Mouse (Mus musculus): ENCODE measurements around the gene Sgms1. TPM values are rescaled to one million over a fixed set of nuclear protein-coding genes. Genes with fewer than 3 reads are reported as not detected.
A peak's percentile ranks its signal among the peaks of the same experiment; 100 is the strongest.

Sgms1 gene
- polyA plus RNA-seq, 1 experiment from 2014 or later, result 15.7 TPM

DNA sequence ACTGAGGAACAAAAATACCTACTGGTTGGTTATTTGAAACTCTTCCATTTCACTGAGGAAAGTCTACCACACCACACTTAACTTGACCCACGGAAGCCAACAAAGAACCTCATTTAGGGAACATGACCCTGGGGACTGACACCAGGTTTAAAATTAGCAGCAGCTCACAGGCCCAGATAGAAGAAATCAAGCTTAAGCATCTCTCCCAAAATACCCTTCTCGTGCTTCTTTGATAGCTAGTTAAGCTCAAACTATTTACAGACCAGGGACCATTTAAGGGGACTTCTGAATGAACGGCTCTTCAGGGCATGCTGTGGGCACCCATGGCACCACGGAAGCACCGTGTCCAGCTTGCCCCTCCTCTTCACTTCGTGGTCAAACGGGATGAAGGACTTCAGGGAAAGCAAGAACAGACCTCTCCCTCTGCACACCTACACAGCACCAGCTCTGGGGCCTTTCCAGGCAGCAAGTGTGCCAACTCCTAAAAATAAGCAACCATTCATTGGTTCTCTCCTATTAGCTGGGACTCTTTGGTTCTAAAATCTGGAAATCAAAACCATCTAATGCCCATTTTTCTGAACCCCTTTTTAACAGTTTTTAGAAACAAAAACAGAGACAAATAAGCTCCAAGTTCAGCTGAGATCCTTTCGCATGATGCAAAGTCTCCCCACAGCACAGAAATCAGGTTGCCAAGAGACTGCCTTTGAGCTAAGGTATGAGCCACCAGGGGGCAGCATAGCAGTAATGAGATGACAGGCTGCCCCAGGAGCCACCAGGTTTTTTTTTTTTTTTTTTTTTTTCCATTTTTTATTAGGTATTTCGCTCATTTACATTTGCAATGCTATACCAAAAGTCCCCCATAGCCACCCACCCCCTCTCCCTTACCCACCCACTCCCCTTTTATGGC is 219.6 kb downstream of the Sgms1 start:
- 83% methylated on average over 8 of the region's 9 CpGs for WGBS
- H3K9me3 ChIP-seq, result no peaks in the 10 kb centered on the region
- no peak overlapping the region for H3K9ac ChIP-seq (replicated peaks)

GRCm38 (mm10) chr19:32168031-32168430 is 221.5 kb downstream of the Sgms1 start:
- H3K4me3 ChIP-seq, result no peak overlapping the region
- H3K9ac ChIP-seq (replicated peaks), result no peak overlapping the region
- no peaks in the 10 kb centered on the region for H3K9me3 ChIP-seq
- no peaks in the 10 kb centered on the region for H3K4me1 ChIP-seq
- H3K36me3 ChIP-seq, result no peaks in the 10 kb centered on the region
- H3K4me2 ChIP-seq (replicated peaks), result no peak overlapping the region
- no peaks in the 10 kb centered on the region for H3K27me3 ChIP-seq
- 86% methylated on average over 9 of the region's 9 CpGs for WGBS
- H3K27ac ChIP-seq (replicated peaks), result no peak overlapping the region
- no peak for ATAC-seq (replicated peaks)

More for the DNA sequence above, 219.6 kb downstream of the Sgms1 start:
- no peak overlapping the region for H3K4me3 ChIP-seq
- H3K4me2 ChIP-seq (replicated peaks), result no peak overlapping the region
- no peaks in the 10 kb centered on the region for H3K36me3 ChIP-seq
- H3K27ac ChIP-seq (replicated peaks), result no peak overlapping the region
- H3K27me3 ChIP-seq, result no peaks in the 10 kb centered on the region
- H3K4me1 ChIP-seq, result no peaks in the 10 kb centered on the region
- peak; percentile 76 for ATAC-seq (replicated peaks)

DNA sequence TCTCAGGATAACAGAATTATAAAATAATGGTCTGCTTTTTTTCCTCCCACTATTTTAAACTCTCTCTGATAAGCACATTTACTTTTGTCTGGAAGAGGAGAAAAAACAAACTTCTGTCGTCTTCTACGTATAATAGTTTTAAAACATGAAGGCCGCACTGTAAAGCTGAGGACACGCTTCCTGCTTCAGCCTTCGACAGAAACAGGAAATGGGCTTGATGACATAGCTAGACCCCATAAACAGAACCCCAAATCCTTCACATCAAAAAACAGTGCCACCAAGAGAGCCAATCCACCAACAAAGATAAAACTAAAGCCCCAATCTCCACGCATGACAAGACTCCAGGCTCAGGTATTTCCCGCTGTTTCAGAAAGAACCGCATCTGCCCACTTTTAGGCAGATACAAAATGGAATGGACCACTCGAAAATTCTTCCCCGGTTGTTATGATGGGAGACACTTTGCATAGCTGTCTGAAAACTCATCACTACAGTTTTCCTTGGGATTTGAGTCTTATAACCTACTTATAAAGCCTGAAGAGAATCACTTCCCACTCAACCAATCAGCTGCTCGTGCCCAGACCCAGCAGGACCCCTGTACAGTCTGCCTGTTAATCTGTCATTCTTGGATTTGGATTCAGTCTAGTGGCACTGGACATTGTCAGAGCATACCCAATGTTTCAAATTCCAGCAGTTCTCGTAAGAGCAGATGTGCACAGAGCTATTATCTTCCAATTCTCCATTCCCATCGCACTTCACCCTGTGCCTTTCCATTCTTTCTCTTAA is 222.5 kb downstream of the Sgms1 start:
- H3K9ac ChIP-seq (replicated peaks), result no peak overlapping the region
- no peak overlapping the region for H3K4me3 ChIP-seq
- 96% methylated on average over 13 of the region's 13 CpGs for WGBS
- ATAC-seq (replicated peaks), result no peak
- no peak overlapping the region for H3K27ac ChIP-seq (replicated peaks)
- H3K27me3 ChIP-seq, result no peaks in the 10 kb centered on the region
- H3K36me3 ChIP-seq, result no peaks in the 10 kb centered on the region
- H3K4me1 ChIP-seq, result no peaks in the 10 kb centered on the region
- H3K4me2 ChIP-seq (replicated peaks), result no peak overlapping the region
- H3K9me3 ChIP-seq, result no peaks in the 10 kb centered on the region

GRCm38 (mm10) chr19:32165711-32166110 is 223.8 kb downstream of the Sgms1 start:
- Histone ChIP-seq H3K36me3 (no peaks in the 10 kb centered on the region), H3K9ac (replicated peaks) (no peak overlapping the region), H3K9me3 (no peaks in the 10 kb centered on the region), H3K4me2 (replicated peaks) (no peak overlapping the region), H3K27me3 (no peaks in the 10 kb centered on the region), H3K27ac (replicated peaks) (no peak overlapping the region), H3K4me1 (no peaks in the 10 kb centered on the region), H3K4me3 (no peak overlapping the region)
- WGBS, result 84% methylated on average over 6 of the region's 6 CpGs
- no peak; the same call in 1 of the 2 replicates for ATAC-seq (replicated peaks)

- Histone ChIP-seq H3K9ac (replicated peaks) (no peak overlapping the region), H3K27me3 (no peaks in the 10 kb centered on the region), H3K36me3 (no peaks in the 10 kb centered on the region), H3K27ac (replicated peaks) (no peak overlapping the region), H3K4me3 (no peak overlapping the region), H3K4me1 (no peaks in the 10 kb centered on the region), H3K9me3 (no peaks in the 10 kb centered on the region), H3K4me2 (replicated peaks) (no peak overlapping the region)
- ATAC-seq (replicated peaks), result no peak
- 97% methylated on average over 4 of the region's 4 CpGs for WGBS
Measured at GRCm38 (mm10) chr19:32164128-32164527, 225.4 kb downstream of the Sgms1 start.

DNA sequence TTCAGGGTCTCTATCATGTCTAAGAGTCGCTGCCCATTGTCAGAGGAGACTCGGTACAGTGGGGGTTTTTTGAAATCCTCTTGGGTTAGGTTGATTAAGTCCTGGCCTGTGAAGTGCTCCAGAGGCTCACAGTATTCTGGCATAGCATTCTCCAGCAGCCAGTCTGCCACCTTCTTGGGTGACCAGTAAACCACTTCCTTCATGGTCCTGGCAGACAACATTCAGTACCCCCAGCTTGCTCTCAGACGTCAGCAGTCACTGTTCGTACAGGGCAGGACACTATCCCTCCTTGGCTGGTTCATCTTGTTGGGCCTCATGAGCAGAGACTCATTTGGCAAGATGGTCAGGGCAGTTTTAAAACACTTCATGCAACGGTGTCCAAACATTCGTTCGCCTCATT is 229.6 kb downstream of the Sgms1 start:
- Histone ChIP-seq H3K9ac (replicated peaks) (no peak overlapping the region), H3K4me2 (replicated peaks) (no peak overlapping the region), H3K4me1 (no peaks in the 10 kb centered on the region), H3K27ac (replicated peaks) (no peak overlapping the region), H3K4me3 (no peak overlapping the region), H3K36me3 (no peaks in the 10 kb centered on the region), H3K27me3 (no peaks in the 10 kb centered on the region), H3K9me3 (no peaks in the 10 kb centered on the region)
- 95% methylated on average over 7 of the region's 7 CpGs for WGBS
- ATAC-seq (replicated peaks), result no peak

DNA sequence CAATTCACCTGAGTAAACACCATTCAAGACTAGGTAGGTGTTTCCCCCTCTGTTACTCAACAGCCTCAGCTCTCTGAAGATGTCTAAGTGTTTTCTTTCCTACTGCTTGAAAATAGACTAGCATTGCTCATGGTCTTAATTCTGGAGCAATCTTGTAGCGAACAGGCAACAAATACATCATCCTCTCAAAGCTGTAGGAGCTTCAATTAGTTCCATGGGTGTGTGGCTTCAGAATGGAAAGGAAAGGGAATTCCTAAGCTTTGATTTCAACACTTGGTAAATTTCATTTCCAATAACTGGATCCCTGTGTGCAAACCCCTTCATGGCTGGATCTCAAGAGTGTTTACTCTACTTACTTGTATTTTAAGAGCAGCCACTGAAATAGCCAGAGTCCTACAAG is 230.3 kb downstream of the Sgms1 start:
- H3K4me1 ChIP-seq, result no peaks in the 10 kb centered on the region
- no peak for ATAC-seq (replicated peaks)
- WGBS, result 100% methylated on average over 1 of the region's 1 CpGs
- H3K9me3 ChIP-seq, result no peaks in the 10 kb centered on the region
- H3K27ac ChIP-seq (replicated peaks), result no peak overlapping the region
- H3K9ac ChIP-seq (replicated peaks), result no peak overlapping the region
- H3K36me3 ChIP-seq, result no peaks in the 10 kb centered on the region
- H3K4me3 ChIP-seq, result no peak overlapping the region
- no peaks in the 10 kb centered on the region for H3K27me3 ChIP-seq
- H3K4me2 ChIP-seq (replicated peaks), result no peak overlapping the region

GRCm38 (mm10) chr19:32157045-32157444 is 232.5 kb downstream of the Sgms1 start:
- no peak overlapping the region for H3K27ac ChIP-seq (replicated peaks)
- no peak overlapping the region for H3K4me2 ChIP-seq (replicated peaks)
- H3K27me3 ChIP-seq, result no peaks in the 10 kb centered on the region
- H3K36me3 ChIP-seq, result no peaks in the 10 kb centered on the region
- H3K4me1 ChIP-seq, result no peaks in the 10 kb centered on the region
- no peak overlapping the region for H3K4me3 ChIP-seq
- no peak overlapping the region for H3K9ac ChIP-seq (replicated peaks)
- no peak for ATAC-seq (replicated peaks)
- no peaks in the 10 kb centered on the region for H3K9me3 ChIP-seq
- WGBS, result 89% methylated on average over 6 of the region's 6 CpGs

DNA sequence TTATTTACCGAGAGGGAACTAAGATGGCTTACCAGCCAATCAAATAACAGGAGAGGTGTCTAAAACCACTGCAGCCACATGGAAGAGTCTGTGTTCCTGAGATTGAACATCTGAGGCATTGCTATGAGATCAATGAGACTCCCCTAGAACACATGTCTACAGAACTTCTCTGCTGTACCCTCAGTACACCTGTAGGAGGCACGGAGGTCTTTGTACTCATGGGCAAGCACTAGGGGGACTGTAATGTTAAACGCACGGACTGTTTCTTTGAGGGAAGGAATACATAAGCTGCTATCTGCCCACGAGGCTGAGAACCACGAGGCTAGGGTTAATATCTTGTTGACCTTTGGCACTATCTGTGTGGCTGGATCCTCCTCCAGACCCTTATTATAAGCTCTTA is 237.0 kb downstream of the Sgms1 start:
- no peaks in the 10 kb centered on the region for H3K9me3 ChIP-seq

GRCm38 (mm10) chr19:32148710-32149109 is 240.8 kb downstream of the Sgms1 start:
- Histone ChIP-seq H3K27ac (replicated peaks) (no peak overlapping the region), H3K4me1 (no peaks in the 10 kb centered on the region), H3K36me3 (no peaks in the 10 kb centered on the region), H3K9me3 (no peaks in the 10 kb centered on the region), H3K27me3 (no peaks in the 10 kb centered on the region), H3K4me2 (replicated peaks) (no peak overlapping the region), H3K9ac (replicated peaks) (no peak overlapping the region), H3K4me3 (no peak overlapping the region)
- 90% methylated on average over 5 of the region's 5 CpGs for WGBS
- no peak for ATAC-seq (replicated peaks)

More for the DNA sequence above, 237.0 kb downstream of the Sgms1 start:
- WGBS, result 81% methylated on average over 6 of the region's 6 CpGs
- H3K27ac ChIP-seq (replicated peaks), result no peak overlapping the region
- H3K36me3 ChIP-seq, result no peaks in the 10 kb centered on the region
- no peak overlapping the region for H3K9ac ChIP-seq (replicated peaks)
- H3K4me3 ChIP-seq, result no peak overlapping the region
- H3K27me3 ChIP-seq, result no peaks in the 10 kb centered on the region
- ATAC-seq (replicated peaks), result no peak
- H3K4me2 ChIP-seq (replicated peaks), result no peak overlapping the region
- no peaks in the 10 kb centered on the region for H3K4me1 ChIP-seq

DNA sequence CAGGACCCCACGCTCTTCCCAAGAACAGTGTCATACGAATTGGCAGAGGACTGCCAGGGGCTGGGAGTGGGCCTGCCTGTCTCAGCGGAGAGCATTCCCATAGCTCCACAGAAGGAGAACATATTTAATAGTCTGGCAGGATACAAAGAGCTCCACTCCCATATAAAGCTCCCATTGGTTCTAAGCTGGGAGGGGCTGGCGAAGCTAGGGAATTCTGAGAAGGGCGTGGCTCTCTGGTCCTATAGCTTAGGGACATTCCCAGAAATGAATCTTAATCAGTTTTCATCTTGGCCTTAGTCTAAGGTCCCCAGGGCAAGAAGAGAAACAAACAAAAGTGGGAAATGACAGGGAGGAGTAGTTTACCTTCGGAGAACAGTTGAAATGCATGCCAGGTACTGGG is 247.1 kb downstream of the Sgms1 start:
- no peak for ATAC-seq (replicated peaks)
- Histone ChIP-seq H3K9ac (replicated peaks) (no peak overlapping the region), H3K27me3 (no peaks in the 10 kb centered on the region), H3K36me3 (no peaks in the 10 kb centered on the region), H3K9me3 (no peaks in the 10 kb centered on the region), H3K27ac (replicated peaks) (no peak overlapping the region), H3K4me3 (no peak overlapping the region), H3K4me2 (replicated peaks) (no peak overlapping the region), H3K4me1 (no peaks in the 10 kb centered on the region)
- WGBS, result 81% methylated on average over 6 of the region's 6 CpGs

DNA sequence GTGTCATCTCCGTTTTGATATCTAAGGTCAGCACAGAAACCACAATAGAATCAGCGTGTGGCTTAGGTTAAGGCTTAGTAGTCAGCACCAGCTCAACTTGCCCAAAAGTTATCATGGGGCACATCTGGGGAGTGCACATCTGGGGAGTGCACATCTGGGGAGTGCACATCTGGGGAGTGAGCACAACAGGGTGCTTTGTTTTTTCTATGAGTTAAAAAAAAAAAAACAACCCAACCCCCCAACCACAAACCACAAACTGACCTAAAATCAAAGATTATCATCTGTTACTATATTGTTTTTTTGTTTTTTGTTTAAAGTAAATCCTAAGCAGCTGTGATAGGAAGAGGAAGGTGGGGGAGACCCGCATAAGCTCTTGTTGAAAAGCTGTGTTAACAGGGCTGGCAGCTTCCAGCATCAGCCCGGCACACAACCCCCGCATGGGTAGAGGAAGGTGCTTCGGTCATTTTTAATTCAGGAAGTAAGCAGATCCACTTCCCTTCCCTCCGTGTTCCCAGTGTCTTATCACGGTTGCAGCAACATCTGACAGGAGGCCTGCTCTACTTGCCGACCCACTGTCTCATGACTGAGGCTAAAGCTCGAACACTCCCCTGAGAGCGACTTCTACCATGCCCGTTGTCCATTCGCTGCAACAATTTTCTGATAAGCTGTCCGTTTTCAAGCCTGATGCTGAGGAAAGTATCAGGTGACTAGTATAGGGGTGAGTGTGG is 251.0 kb downstream of the Sgms1 start:
- Histone ChIP-seq H3K4me3 (no peak overlapping the region), H3K27ac (replicated peaks) (no peak overlapping the region), H3K9me3 (no peaks in the 10 kb centered on the region), H3K9ac (replicated peaks) (no peak overlapping the region), H3K36me3 (no peaks in the 10 kb centered on the region), H3K27me3 (no peaks in the 10 kb centered on the region), H3K4me1 (no peaks in the 10 kb centered on the region), H3K4me2 (replicated peaks) (no peak overlapping the region)
- WGBS, result 82% methylated on average over 14 of the region's 14 CpGs
- no peak for ATAC-seq (replicated peaks)

All from forebrain, embryonic 15.5 days (tissue).